8 mouse cellular contexts compared by ENCODE assay signal in genomic region chr4:34686874-34687567, GRCm38 (mm10). TPM values are rescaled to one million over a fixed set of nuclear protein-coding genes. Genes with fewer than 3 reads are reported as not detected.
A peak's percentile ranks its signal among the peaks of the same experiment; 100 is the strongest.
DNase-seq lines count a peak whose midpoint lies in the region; ATAC-seq and TF ChIP-seq lines count a peak whose summit lies in the region.

Gene Slc35a1, minus strand, starts transcription at chr4:34687438.

- H3K4me1 ChIP-seq in hindbrain, embryonic 13.5 days (replicated peaks): peaks cover 10% of the 10 kb centered on the region

- peak; percentile 96 for ATAC-seq in Patski
- ATAC-seq in hindbrain, embryonic 13.5 days (ENCODE audit: low FRiP score): peak; percentile 98

- H3K9me3 ChIP-seq in hindbrain, embryonic 13.5 days: no peaks in the 10 kb centered on the region

- DNase-seq in Patski (ENCODE audit: low read depth, low spot score): peak; percentile 25
- DNase-seq in cerebellum, postnatal 14 days: peak; percentile 97
- peak; percentile 90 to 91 for DNase-seq in frontal cortex, postnatal 14 days (ENCODE audit: low spot score in 2 of 2)
- DNase-seq in layer of hippocampus, postnatal 36 days: peak; percentile 94 to 95
- peak; percentile 94 for DNase-seq in lung, postnatal 36 days
- peak; percentile 96 for DNase-seq in retina, postnatal 1 day
- peak; percentile 86 to 90 for DNase-seq in urinary bladder, adult 18-20 months (ENCODE audit: low spot score in 2 of 2)

- in situ Hi-C loops in Patski (cut with MboI; ENCODE audit: low pct_unique_long_range_greater_than_20kb): loop anchor here (25.0 kb wide), 1 partner anchor 225 kb away; no protein-coding TSS in a partner anchor

- H3K4me3 ChIP-seq in hindbrain, embryonic 13.5 days: peak within 1 kb of the TSS; percentile 84

- H3K4me2 ChIP-seq in hindbrain, embryonic 13.5 days: peak within 1 kb of the TSS; percentile 59

- peak within 1 kb of the TSS; percentile 96 for H3K27ac ChIP-seq in hindbrain, embryonic 13.5 days

- CTCF ChIA-PET in Patski (lab: Charles Lee): no interaction called here

- H3K36me3 ChIP-seq in hindbrain, embryonic 13.5 days: peaks cover 10% of the 10 kb centered on the region

- H3K9ac ChIP-seq in hindbrain, embryonic 13.5 days: peak within 1 kb of the TSS; percentile 95

- POLR2A ChIA-PET in Patski (lab: Charles Lee): no interaction called here

- WGBS in hindbrain, embryonic 13.5 days: under 1% methylated on average over 65 of the region's 65 CpGs

- no peaks in the 10 kb centered on the region for H3K27me3 ChIP-seq in Patski
- no peaks in the 10 kb centered on the region for H3K27me3 ChIP-seq in hindbrain, embryonic 13.5 days

- no peak for TF ChIP-seq CTCF in Patski (IDR thresholded peaks at IDR 0.05)

RNA-seq across cellular contexts. Expression of gene Slc35a1, which starts in this region (rescaled TPM):
- polyA plus RNA-seq in Patski (2021): 20.6 TPM
- polyA plus RNA-seq in hindbrain, embryonic 13.5 days (2015; fragmentation: Nextera tagmentation; extraction: Ambion mirVana): 52.6 and 55.7 TPM in 2 replicates
- total RNA-seq in layer of hippocampus, postnatal 36 days (2021): 10 to 100 TPM; 20.9 to 22.0 TPM

Comparison
In these comparisons a context has a peak if more than half of its experiments do, and no peak if none do; other contexts are left out.
1. Peak in every context shown above with its lines: DNase-seq, ATAC-seq, H3K4me3 ChIP-seq and H3K27ac ChIP-seq.
2. DNase-seq: peak in every context shown above with its lines; median percentile 97 in cerebellum, postnatal 14 days; 96 in retina, postnatal 1 day; 94 in layer of hippocampus, postnatal 36 days; 94 in lung, postnatal 36 days; 90 in frontal cortex, postnatal 14 days; 88 in urinary bladder, adult 18-20 months; 25 in Patski.